Mouse (Mus musculus): Measurements from ENCODE around the gene Usp32.

Usp32 gene

DNA sequence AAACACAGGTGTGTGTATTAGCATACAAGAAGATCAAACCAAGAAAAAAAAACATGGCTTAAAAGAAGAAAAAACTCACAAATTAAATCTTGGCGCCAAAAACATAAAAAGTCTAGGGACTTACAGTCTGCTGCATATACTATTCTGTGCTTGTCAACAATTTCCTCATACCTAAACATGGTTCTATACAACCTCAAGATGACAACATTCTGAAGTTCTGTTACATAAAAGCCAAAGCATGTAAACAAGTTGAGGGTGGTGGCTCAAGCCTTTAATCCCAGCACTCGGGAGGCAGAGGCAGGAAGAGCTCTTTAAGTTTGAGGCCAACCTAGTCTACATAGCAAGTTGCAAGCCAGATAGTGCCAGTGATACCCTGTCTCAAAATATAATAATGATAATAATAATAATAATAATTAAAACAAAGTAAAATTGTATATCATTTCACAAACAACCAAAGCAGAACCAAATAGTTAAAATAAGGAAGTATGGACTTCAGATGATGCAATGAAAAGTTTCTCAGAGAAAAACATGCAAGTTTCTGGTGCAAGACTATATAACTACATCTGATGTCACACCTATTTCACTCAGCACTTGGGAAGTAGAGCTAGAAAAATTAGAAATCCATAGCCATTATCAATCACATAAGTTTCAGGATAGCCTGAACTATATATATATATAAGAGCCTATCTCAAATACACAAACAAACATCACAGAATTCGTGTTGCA, 16.5 kb downstream of the Usp32 start:
- DNase-seq: no peak

DNA sequence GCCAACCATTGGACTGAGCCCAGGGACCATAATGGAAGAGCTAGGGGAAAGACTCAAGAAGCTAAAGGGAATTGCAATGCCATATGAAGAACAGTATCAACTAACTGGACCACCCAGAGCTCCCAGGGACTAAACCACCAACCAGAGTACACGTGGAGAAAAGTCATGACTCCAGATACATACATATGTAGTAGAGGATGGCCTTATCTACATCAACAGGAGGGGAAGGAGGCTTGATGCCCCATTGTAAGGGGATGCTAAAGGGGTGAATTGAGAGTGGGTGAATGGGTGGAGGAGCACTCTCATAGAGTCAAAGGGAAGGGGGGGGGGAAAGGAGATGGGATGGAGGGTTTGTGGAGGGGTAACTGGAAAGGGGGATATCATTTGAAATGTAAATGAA, 17.9 kb downstream of the Usp32 start:
- no peak for DNase-seq

DNA sequence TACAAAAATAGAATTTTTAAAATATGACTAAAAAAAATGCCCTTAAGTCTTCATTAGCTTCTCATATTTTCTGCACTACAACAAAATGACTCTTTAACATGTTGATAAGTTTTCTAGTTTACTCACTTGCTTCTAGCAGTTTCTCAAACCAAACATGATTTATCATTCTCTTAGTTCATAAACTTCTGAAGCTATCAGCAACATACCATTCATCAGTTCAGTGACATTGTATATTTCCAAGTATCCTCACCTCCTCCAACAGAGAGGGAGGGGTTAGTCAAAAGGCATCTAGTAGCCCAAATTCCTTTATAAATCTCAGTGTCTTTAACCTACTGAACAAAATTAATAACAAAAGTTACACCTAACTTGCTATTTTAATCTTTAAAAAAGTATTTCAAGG, 22.8 kb downstream of the Usp32 start:
- DNase-seq: no peak

DNA sequence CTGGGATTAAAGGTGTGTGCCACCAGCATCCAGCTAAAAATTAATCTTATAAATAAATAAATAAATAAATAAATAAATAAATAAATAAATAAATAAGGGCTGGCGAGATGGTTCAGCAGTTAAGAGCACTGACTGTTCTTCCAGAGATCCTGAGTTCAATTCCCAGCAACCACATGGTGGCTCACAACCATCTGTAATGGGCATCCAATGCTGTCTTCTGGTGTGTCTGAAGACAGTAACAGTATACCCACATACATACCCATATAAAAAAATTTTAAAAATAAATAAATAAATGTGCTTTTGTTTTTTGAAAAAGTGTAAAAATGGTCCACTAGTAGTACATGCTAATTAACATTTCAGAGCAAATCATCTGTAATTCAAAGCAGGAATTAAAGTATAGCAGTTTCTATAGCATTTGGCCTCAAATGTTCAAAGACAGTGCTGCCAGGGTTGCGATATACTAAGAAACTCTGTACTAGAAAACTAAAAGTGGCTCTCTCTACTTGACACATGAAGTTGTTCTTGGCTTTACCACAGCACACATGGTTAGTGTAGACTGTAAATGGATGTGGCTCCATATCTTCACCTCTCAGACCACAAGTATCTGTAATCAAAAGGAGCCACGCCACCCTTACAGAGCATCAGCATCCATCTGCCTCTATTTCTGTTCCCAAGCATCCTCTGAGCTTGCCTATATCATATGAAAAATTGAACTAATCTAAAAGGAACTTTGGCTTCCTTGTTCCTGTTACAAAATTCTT, 23.7 kb downstream of the Usp32 start:
- no peak for DNase-seq

DNA sequence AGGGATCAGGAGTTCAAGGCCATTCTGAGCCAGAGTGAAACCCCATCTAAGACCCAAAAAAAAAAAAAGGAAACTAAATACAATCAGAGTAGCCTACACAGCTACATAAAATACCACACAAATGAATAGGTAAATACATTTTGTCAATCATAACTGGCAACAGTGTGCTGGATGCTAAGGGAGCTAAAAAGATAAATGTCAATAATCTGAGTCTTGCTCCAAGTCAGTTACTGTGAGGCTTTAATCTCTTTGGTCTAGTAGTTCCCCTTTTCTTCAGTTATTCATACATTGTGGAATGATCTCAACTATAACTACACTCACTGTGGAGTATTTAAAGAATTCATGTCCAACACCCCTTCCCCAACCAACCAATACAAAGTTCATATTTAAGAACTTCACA, 30.0 kb downstream of the Usp32 start:
- no peak for DNase-seq

DNA sequence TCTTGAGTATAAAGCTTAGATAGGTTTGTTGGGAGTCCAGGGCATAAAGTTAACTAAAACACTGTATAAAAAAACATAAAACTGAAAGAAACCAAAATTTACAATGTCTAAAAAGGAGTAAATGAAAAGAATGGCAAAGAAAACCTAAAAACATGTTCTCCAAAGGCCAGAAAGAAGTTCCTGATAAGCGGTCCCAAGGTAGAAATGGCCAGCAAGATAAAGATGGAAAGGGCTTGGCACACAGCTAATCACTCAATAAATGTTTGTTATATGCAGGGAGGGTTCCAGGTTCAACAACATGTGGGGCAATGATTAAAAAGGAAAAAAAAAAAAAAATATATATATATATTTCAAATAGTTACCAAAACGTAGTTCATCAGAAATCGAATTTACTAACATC, 32.7 kb downstream of the Usp32 start:
- no peak for DNase-seq

GRCm38 (mm10) chr11:85105836-85106235, 34.1 kb downstream of the Usp32 start:
- no peak for DNase-seq

- no peak for DNase-seq
Measured at GRCm38 (mm10) chr11:85103763-85104162, 36.2 kb downstream of the Usp32 start.

DNA sequence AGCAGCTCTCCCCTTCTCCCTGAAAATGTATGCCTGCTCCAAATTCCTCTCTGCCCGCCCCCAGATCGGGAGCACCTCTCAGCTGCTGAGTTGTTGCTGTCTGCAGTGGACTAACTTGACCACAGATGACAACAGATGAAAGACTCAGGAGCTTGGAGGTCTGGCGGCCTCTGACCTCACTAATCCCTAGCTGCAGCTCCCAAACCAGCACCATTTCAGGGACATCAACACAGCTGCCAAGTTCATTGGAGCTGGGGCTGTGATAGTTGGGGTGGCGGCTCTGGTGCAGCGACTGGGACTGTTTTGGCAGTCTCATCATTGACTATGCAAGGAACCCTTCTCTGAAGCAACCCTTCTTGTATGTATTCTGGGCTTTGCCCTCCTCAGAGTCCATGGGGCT, 44.8 kb downstream of the Usp32 start:
- no peak for DNase-seq

- no peak for DNase-seq
Measured at GRCm38 (mm10) chr11:85086253-85086652, 53.7 kb downstream of the Usp32 start.

DNA sequence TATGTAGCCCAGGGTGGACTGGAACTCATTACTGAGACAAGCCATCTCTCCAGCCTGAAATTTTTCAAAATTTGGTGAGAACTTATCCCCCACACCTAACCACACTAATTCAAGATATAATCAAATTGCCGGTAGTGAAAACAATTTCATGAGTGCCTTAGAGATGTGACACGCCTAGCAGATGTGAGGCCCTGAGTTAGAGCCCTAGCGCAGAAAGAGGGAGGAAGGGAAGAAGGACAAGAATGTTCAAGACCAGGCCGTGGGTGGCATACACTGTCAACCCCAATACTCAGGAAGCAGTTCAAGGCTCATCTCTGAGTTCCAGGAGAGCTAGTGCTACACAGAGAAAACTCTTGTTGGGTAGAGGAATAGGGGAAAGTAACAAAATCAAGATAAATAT, 72.1 kb downstream of the Usp32 start:
- no peak for DNase-seq

DNA sequence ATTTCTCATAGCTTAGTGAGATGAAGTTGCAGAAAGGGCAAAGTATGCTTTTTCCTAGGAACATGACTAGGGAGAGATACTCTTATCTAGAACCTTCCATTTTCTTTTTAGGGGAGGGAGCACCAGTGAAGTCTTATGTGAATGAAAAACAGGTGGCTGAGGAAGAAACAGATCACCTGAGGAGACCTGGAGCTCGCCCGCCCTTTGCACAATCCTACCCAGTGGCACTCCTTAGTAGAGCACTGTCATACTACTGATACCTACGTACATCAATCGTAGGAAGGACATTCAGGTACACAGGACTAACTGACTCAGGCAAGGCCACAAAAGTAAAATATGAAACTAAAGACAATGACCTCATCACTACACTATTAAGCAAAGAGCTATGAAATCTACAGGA, 81.4 kb downstream of the Usp32 start:
- DNase-seq: no peak

GRCm38 (mm10) chr11:85057544-85057943, 82.4 kb downstream of the Usp32 start:
- DNase-seq: no peak

- no peak for DNase-seq
Measured at GRCm38 (mm10) chr11:85056901-85057300, 83.1 kb downstream of the Usp32 start.

- DNase-seq: no peak
Measured at GRCm38 (mm10) chr11:85055561-85055960, 84.4 kb downstream of the Usp32 start.

- DNase-seq: no peak
Measured at GRCm38 (mm10) chr11:85039256-85039655, 100.7 kb downstream of the Usp32 start.

- DNase-seq: no peak
Measured at GRCm38 (mm10) chr11:85013121-85013520, 126.8 kb downstream of the Usp32 start.

- DNase-seq: peak; percentile 27
Measured at GRCm38 (mm10) chr11:85003566-85003965, 136.4 kb downstream of the Usp32 start.

- no peak for DNase-seq
Measured at GRCm38 (mm10) chr11:84995241-84995640, 144.7 kb downstream of the Usp32 start.

- DNase-seq: no peak
Measured at GRCm38 (mm10) chr11:84992996-84993395, 147.0 kb downstream of the Usp32 start.

DNA sequence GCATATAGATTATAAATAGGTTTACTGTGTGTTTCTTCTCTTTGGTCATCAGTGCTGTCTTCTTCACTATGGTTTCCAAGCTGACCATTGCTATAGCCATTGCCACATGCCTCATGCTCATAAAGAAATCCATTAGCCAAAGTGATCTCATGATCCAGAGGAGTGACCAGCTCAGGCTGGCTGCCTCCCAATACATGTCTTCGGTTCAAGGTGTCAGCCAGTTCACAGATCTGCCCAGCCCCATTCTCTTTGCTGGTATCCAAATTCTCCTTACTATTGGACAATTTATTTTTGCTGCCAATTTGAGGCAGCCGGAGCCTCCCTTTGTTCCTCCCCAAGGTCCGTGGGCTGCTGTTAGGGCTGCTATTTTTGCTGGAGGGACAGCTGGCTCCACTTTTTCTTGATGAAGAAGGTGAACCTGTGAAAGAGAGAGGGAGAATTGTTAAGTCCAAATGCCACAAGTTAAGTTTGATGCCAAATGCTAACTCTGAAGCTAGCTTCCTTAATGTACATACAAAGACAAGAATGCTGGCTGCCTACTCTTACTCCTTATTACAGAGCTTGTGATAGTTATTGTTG, 151.5 kb downstream of the Usp32 start:
- no peak for DNase-seq

DNA sequence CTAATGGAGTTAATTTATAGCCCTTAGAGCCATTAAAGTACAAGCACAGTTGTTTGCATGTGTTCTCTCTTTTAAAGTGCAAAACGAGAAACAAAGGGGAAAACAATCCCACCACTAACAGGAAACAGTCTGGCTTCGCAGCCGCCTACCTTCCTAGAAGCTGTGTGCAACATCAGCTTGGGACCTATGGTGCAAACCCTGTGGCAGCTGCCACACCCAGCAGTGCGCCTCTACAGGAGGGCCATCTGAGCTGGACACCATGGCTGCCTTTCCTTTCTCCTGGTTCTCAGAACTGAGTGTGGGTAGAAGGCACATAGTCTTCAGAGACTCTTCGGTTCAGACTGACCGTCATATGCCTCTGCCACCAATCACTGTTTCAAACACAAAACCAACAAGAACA, 154.5 kb downstream of the Usp32 start:
- DNase-seq: no peak

DNA sequence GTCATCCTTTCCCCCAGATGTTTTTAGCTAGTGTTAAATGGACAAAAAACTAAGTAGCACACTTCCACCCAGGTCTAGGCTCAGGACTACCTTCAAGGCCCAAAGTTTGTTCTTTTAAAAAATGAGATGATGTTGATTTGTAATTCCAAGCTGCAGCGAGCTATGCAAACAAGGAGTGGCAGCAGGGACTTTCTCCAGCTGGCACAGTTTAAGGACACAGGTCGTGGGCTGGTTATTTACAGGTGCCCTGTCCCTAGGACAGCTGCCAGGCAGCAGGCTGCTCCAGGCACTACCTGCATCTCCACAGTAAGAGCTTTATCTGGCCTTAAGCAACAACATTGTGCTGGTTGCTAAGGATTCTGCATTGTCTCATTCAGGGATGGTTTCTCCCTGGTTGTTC, 159.3 kb downstream of the Usp32 start:
- DNase-seq: no peak

DNA sequence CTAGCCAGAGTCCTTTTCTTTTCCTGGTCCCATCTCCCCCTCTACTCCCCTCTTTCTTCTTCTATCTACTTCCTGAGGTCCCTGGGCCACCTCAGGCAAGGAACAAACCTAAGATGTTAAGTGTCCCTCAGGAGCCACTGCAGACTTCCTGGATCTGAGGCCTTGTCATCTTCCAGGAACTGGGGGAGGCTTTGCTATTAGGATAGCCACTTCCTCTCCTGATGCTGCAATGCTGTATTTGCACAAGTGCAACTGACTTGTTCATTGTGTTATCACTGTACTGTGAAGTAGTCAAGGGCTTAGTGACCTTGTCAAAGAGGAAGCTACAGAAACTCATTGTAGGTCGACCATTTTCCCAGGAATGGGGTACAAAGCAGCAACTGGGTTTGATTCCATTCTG, 160.6 kb downstream of the Usp32 start:
- DNase-seq: no peak

All from lung, adult 18-20 months (tissue).